Mouse (Mus musculus): ENCODE measurements around the gene Tssk2.

The Tssk2 gene

DNA sequence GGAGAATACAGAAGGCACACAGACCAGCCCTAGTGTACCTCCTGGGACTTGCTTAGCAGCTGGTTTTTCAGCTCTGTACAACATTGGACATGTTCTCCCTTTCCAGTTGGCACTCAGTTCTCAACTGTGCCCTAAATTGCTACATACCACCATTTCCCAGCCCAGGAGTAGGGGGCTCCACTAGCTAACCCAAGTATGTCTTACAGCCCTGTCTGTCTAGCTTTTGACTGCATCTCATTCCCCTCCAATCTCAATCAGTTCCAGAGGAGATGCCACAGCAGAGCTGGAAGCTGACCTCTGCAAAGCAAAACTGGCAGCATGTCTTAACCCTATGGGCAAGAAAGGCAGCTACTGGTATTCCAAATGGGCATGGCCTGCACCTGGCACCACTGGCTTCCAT, 2.3 kb upstream of the Tssk2 start:
- no peak for DNase-seq (ENCODE audit: low read depth in 1 of 2, low spot score in 2 of 2)

DNA sequence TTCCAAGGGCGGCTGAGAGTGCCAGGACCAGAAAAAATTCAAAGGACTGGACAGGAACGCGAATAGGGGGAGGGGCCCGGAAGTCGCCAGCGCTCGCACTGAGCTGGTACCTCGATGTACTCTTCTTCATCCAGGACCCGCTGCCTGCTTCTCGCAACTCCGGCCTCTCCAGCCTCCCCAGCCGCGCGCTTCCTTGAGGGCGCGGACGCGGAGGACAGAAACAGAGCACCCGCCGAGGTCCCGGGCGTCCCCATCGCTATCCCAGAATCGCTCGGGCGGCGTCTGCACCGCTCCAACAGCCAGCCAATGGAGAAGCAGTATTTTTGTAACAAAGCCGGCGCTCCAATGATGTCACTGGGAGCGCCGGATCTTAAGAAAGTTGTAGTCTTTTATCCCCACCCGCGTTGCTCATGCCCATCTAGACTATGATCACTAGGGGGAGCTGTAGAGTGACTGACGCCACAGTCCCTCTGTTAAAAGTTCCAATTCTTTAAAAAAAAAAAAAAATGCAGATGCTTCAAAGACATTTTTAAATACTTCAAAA, 12.7 kb downstream of the Tssk2 start, which contains the start of gene Ess2:
Ess2 (minus strand) TSS at position 297 of the 544 bp plus-strand sequence.
- DNase-seq (ENCODE audit: low read depth in 1 of 2, low spot score in 2 of 2): peak; percentile 71 to 83

DNA sequence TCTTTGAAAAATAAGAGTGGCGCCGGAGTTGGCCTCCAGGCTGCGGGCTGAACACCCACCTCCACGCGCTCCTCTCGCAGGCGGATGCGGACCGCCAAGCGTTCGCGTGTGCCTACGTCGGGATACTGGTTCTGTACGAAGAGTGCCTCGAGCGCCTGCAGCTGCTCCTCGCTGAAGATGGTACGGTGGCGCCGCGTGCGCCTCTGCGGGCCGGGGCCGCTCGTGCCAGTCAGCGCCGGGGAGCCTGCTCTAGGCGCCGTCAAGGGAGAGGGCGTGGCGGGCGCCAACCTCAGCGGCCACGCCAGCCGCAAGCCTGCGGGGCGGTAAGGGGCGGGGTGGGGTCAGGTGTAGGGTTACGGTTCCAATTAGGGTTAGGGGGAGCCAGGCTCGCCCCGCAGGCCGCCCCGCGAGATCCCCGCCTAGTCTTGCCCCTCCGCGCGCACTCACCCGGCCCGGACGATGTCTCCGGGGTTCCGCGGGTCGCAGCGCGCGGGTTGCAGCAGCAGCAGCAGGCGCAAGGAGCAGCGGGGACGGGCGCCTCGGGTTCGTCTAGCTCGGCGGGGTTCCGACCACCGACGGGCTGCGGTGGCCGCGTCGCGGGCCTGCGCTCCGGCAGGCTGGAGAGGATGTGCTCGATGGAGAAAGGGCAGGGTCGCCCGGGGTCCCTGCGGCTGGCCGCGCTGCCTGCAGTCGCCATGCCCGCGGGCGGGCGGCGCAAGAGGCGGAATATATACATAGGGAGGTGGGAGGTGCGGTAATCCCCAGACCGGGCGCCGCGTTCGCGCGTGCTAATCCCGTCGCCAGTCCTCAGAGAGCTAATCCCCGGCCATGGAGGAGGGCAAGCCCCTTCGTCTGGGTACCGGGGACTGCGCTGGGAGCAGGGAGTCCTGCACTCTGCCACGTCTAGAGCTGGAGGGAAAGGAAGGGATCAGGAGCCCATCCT, 16.1 kb downstream of the Tssk2 start, which contains the start of gene Gsc2:
Gsc2 (minus strand) TSS at position 753 of the 943 bp plus-strand sequence.
- DNase-seq (ENCODE audit: low read depth in 1 of 2, low spot score in 2 of 2): no peak

DNA sequence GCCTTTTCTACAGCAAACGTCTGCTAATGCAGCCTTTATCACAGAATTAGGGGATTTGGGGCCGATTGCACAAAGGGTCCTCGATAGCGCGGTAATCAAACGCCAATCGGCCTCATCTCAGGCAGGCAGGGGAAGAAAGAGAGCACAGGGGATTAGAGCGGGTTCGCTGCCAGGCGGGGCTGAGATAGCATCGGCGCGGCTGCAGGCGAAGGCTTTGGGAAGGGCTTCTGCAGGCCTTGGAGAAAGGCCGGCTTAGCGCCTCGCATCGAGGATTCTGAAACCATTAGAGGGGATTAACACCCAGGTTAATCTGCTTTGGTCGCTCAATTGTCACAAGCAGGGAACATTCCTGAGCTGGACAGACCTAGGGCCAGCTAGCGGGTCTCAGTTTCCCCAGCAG, 22.1 kb downstream of the Tssk2 start:
- DNase-seq (ENCODE audit: low read depth in 1 of 2, low spot score in 2 of 2): no peak

DNA sequence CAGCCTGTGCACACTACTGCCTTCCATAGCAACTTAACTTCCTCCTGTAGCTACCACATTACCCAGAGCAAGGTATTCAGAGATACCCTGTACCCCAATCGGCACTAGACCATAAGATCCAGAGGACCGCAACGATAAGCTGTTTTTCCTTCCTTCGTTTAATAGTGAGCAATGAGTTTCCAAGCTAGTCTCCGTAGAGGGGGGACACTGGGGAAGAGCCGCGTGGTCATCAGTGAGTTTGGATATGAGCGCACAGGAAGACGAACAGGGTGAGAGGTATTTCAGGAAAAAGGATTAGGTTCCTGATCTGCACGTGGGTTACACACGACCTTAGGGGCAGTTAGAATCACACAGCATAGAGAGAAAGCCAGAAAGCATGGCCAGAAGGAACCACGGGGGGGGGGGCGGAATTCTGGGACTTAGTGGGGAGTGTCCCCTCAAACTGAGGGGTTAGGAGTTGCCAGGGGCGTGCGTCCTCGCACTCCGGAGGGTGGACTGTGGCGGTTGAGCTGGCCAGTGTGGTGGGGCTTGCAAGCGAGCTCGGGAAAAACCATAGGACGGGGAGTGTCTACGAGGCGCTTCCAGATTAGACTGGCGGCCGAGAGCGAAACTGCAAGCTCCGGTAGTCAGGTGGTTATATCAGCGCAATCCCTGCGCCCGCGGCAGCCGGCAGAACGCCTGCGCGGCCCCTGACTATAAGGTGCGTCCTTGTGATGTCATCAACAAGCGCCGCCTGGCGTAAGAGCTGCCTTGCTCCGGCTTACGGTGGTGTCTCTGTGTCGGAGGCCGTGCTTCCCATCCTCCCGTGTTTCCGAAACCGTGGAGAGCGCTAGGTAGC, 23.1 kb downstream of the Tssk2 start:
- peak; percentile 66 to 89 for DNase-seq (ENCODE audit: low read depth in 1 of 2, low spot score in 2 of 2)

DNA sequence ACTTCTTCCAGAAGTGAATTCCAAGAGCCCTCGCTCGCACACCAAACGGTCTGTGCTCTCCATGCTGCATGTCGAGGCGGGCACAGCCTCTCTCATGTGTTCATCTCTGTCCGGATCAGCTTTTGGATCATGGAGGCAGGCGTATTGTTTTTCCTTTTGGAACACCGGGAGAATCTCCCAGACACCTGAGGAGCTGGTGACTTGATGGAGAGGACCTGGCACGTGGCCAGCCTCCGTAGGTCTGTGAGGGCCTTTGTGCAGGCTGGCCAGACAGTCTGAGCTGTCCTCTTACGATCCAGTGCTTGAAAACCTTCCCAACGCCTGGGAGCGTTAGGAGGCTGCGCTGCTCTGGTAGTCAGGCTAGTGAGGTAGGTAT, 23.7 kb downstream of the Tssk2 start:
- no peak for DNase-seq (ENCODE audit: low read depth in 1 of 2, low spot score in 2 of 2)

DNA sequence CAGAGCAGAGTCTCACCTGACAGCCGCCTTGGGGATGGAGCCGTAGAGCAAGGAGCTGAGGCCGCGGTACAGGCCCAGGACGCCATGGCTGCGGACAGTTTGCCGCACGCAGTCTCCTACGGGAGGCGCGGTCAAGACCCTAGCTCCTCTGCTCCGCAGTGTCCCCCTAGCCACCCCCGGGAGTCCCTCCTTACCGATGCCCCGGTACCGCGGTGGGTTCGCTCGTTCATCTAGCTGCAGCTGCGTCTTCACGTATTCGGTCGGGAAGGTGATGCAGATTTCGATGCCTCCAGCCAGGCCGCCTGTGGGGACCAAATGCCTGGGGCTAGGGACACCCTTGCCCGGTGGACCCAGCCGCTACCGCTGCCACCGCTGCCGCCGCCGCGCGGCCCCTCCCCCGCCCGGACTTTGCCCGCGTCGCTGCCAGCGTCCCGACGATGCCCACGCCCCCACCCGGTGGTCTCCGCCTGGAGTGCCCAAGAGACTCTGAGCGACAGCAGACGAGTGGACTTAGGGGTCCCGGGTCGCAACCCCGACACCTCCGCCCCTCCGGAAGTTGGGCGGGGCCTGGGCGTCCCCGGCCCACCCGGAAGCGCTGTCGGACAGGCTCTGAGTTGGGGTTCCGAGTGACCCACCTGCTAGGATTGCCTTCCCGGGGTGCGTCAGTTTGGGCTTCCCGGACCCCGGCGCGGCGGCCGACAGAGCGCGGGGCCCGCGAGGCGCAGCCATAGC, 29.1 kb downstream of the Tssk2 start:
- no peak for DNase-seq (ENCODE audit: low read depth in 1 of 2, low spot score in 2 of 2)

DNA sequence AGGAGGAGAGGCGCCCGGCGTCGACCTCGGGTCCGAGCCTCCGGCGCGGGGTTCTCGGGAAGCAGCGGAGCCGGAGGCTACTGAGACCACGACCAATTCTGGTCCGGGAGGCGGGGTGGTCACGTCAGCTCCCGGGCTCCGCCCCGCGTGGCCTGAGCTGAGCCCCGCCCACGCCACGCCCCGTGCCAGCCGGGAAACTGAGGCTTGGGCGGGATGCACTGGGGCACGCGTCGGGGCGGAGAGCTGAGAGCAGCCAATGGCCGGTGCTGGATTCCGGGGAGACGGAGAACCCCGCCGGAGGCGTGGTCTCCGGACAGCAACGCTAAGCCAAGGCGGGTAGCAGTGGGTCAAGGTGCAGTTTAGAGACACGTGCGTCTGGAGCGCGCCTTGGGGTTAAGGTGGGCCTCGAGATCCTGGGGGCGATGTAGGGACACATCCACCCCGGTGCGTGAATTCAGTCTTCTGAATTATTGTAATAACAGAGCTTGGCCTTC, 29.7 kb downstream of the Tssk2 start, which contains the start of gene Slc25a1:
Slc25a1 (minus strand) TSS at position 133 of the 494 bp plus-strand sequence.
- DNase-seq (ENCODE audit: low read depth in 1 of 2, low spot score in 2 of 2): peak in 1 of 2 experiments; percentile 35

DNA sequence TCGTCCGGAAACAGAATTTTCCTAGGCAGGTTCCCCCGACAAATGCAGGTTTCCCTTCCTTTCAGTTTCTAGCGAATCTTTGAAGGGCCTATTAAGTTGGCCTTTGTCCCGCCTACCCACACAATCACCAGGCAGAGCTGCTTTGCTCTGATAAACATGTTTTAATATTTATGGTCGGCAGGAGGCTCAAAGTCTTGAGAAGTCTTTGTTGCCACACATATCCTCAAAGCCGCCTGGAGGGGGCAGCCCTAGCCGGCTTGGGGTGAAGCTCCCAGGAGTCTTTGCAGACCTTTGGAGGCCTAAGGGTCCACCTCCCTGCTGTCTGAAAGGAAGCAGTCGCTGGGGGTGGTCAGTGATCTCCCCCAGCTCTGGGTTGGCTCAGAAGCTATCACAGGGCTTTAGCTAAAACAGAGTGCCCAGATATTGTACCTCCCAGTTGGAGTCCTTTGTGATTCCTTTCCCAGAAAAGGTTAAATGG, 30.2 kb downstream of the Tssk2 start:
- peak; percentile 56 to 67 for DNase-seq (ENCODE audit: low read depth in 1 of 2, low spot score in 2 of 2)

DNA sequence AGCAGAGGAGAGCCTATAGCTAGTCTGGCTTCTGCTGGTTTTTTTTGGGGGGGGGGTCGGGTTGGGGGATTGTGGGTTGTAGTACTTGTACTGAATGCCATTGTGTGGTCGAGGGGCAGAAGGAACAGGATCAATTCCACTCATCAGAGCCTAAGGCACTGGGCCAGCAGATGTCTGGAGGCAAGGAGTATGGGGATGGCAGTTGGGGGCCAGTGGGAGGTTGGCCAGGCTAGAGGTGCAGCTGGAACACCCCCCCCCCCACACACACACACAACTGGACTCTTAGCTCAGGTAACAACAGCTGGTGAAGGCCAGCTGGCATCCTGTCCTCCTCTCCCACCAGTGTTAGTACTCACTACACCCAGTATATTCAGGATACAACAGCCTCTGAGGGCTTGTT, 30.8 kb downstream of the Tssk2 start:
- DNase-seq (ENCODE audit: low read depth in 1 of 2, low spot score in 2 of 2): no peak

DNA sequence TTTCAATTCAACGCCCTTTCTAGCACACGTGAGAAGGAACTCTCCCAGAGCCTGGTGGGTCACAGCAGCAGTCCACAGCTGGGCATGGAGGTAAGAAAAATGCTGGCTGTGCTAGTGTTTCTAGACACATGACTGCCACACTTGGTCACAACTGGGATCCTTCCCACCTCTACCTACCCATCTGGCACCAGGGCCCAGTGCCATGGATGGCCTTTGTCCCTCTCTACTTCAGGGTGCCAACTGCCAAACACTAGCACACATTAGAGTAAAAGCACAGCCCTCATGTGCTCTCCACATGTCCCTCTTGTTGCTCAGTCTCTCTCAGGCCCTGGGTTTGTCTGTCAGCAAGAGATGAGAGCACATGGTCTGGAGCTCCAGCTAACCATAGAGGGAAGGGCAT, 31.2 kb downstream of the Tssk2 start:
- DNase-seq (ENCODE audit: low read depth in 1 of 2, low spot score in 2 of 2): no peak

DNA sequence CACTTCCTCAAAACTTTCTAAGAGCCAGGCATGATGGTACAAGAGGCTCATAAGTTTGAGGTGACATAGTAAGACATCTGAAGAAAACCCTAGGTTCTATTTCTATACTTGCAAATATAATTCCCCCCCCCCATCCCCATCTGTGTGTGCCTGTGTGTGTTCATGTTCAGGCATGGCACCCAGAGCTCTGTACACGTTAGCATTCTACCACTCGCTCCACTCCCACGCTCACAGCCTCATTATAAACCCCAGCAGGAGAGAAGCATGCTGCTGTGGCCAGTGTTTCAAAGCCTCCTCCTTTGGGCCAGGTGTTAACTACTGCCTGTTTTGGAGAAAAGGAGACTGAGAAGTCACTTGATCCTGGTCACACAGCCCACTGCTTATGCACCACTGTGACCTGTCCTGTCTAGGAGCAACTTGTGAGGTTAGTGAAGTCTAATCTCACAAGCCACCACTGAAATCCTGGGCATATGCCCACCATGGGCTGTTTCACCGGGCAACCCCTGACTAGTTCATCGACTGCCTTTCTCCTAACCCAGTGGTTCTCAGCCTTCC, 33.5 kb downstream of the Tssk2 start:
- DNase-seq (ENCODE audit: low read depth in 1 of 2, low spot score in 2 of 2): no peak

DNA sequence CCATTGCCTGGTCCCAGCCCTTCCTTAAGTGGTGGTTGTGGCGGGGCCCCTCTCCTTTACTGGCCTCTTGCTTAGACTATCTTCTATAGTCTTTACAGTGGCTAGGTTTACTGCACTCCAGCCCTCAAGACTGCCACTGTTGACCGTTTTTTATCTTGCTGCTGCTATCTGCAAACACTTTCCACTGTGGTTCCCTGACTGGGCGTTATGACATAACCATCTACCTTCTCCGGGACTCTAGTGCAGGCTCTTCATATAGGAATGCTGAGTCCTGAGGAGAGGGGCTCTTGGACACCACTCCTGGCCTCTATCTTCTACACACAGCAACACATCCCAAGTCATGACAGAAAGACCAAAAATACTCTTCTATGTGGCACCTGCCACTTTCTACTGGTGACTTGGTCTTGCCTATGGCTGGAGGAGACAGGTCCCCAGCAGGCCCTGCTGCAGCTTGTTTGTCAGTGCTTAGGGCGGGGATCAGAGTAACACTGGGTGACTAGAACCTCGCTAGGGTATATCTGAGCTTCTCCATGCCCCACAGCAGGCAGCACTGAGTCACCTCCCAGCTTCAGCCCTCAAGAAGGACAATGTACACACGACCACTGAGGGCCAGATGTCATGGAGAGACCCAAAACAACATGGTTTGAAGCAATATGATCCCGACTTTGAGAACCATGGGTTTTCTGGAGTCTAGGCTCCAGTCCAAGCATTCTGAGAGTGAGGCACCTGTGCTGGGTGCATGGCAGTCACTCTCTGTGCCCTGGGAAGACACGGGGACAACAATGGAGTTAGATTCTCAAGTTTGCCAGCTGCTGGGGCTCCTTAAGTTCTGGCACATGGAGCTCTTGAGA, 35.4 kb downstream of the Tssk2 start:
- DNase-seq (ENCODE audit: low read depth in 1 of 2, low spot score in 2 of 2): no peak

DNA sequence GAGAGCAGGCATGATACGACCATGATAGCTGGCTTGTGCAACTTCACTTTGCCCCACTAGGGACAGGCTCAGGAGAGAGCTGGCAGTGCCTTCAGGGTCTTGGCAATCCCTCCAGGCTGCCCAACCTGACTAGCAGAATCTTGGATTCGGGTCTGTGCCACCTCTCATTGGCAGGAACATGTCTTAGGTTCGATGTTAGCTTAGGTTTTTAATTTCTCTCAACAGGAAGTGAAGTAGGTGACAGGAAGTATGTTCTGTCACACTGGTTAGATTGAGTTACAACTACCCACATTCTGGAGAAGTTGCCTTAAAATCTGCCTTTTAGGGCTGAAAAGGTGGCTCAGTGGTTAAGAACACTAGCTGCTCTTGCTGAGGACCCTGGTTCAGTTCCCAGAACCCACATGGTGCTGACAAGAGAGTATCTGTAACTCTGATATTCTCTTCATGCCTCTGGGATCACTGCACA, 36.0 kb downstream of the Tssk2 start:
- no peak for DNase-seq (ENCODE audit: low read depth in 1 of 2, low spot score in 2 of 2)

DNA sequence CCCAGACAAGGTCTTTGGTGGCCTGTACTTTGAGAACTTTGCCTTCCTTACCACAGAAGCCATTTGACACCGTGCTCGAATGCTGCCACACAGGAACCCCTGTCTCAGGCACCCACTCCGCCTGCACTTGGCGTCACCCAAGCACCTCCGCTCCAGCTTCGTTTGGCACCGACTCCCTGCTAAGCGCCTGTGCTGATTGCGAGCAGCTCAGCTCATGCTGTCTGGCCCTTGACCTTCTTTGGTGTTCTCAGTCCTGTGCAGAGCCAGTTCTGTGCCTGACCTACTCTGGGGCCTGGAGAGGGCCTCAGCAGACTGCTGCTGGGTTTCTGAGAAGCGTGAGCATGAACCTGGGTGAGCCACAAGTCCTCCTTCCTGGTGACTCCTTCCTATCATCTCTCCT, 38.3 kb downstream of the Tssk2 start:
- no peak for DNase-seq (ENCODE audit: low read depth in 1 of 2, low spot score in 2 of 2)

DNA sequence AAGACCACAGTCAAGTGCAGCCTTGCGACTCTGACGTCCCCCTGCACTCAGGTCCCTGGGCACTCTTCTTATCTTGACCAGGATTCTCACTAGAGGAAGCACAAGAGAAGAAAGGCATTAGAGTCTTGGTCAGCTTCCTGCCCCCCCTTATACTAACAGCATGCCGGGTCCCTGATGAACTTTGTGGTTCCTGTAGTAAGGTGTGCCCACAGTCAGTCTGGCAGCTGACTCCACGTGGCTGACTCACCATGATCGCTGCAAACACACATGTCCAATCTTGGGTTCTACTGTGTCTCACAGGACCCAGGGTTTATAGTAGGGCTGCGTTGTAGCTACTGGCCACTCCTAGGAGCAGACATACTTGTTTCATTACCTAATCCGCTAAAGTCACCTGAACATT, 39.8 kb downstream of the Tssk2 start:
- DNase-seq (ENCODE audit: low read depth in 1 of 2, low spot score in 2 of 2): no peak

DNA sequence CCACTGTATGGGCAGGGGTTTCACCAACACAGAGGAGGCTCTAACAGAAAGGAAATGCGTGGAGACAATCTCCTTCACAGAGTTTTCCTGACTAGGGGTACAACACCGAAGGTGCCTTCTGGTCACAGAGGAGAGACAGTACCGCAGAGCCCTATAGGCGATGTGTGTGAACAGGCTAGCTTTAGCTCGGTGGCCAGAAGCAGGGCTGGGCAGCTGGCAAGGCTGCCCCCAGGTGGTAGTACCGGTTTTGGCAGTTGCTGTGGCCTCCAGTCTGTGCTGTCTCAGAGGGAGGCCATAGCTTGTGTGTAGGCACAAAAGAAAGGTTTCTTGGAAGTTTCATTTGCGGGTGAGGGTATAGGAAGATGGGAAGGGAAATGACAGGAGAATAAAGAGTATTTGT, 40.4 kb downstream of the Tssk2 start:
- DNase-seq (ENCODE audit: low read depth in 1 of 2, low spot score in 2 of 2): peak in 1 of 2 experiments; percentile 40

DNA sequence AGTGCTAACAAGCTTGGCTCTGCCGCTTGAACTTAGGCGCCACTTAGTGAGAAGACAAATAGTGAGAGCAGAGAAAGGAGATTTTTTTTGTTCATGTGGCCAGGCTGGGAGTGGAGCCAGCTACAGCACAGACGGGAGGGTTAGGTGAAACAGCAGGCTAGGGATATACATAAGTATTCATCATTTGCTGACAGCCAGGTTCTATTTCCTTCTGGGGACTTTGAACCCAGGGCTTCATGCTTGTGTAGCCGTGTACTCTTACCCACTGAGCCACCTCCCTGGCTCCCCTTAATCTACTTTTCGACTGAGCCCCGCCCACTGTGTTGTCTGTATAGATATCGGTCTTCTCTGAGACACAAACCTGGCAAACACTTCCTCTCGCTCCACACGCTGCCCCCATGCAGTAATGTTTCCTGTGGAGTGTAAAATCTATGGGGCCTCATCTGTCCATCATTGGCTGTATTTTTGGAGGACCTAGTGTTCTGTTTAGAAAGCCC, 40.9 kb downstream of the Tssk2 start:
- no peak for DNase-seq (ENCODE audit: low read depth in 1 of 2, low spot score in 2 of 2)

DNA sequence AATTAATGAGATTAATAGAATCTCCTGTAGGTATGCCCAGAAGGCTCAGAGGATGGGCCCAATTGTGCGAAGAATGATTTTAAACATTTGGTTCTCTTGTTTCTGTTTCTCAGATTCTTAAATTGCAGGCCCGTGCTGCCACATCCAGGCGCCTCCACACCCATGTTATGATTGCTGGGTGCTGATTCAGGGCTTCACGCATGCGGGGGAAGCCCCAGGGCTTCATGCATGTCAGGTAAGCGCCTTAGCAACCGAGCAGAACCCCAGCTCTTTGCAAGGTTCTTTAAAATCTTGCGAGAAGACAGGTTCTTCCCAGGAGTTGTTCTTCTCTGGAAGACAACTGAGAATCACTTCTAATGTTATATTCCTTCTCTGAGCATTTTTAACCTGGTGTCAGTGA, 45.0 kb downstream of the Tssk2 start:
- DNase-seq (ENCODE audit: low read depth in 1 of 2, low spot score in 2 of 2): no peak
